Mouse (Mus musculus): Measurements from ENCODE around the gene Ptprc. TPM values are rescaled to one million over a fixed set of nuclear protein-coding genes. Genes with fewer than 3 reads are reported as not detected.

Ptprc gene
- polyA plus RNA-seq, 1 experiment: 1.1 TPM

DNA sequence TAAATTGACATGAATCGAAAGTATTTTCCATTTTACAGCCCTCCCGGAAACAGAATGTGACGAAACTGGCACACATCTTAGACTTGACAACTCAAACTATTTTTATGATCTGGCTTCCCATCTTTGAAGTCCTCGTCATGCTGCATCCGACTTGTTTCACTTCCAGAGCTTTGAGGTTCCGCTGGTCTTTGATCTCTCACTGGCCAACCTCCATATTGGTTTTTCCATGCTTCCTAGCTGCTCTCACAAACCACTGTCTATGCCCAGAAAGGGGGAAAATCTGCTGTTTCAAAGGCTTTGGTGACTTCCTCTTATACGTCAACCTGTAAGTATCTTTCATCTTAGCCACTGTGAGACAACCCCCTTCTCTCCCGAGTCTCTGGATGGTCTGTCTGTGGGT, 12.9 kb downstream of the Ptprc start:
- Histone ChIP-seq H3K4me1 (ENCODE audit: control insufficient read depth, insufficient read depth, low read length) (no peaks in the 10 kb centered on the region), H3K27me3 (ENCODE audit: control insufficient read depth, insufficient read depth, low read length) (no peaks in the 10 kb centered on the region), H3K4me3 (replicated peaks; ENCODE audit: insufficient read depth, low read depth, low read length) (no peak overlapping the region), H3K27ac (ENCODE audit: insufficient read depth, low read length) (no peak overlapping the region)
- no peak for DNase-seq
- TF ChIP-seq POLR2A (IDR thresholded peaks at IDR 0.05; ENCODE audit: borderline replicate concordance, insufficient read depth, low read length) (no peak), CTCF (IDR thresholded peaks at IDR 0.05; ENCODE audit: borderline replicate concordance, insufficient read depth, low read depth, low read length) (no peak)
- WGBS: 86% methylated on average over 8 of the region's 8 CpGs

DNA sequence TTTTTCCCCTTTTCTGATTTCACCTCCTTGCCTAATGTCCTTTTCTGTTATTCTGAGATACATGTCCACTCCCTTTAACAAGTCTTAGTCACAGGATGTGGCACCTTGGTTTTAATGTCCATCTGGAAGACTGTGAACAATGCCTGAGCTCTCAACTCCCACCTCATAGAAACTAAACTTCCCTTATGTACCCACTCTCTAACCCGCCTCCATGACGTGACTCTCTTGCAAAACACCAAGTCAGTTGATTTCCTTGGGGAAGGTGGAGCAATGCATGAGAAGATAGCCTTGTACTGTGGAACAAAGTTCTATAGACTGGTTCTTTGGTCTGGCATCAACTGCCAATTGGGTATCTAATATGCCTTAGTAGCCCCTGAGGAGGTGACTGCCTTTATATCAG, 16.6 kb downstream of the Ptprc start:
- H3K27me3 ChIP-seq (ENCODE audit: control insufficient read depth, insufficient read depth, low read length): no peaks in the 10 kb centered on the region
- WGBS: 85% methylated on average over 2 of the region's 2 CpGs
- no peak overlapping the region for H3K27ac ChIP-seq (ENCODE audit: insufficient read depth, low read length)
- no peak overlapping the region for H3K4me3 ChIP-seq (replicated peaks; ENCODE audit: insufficient read depth, low read depth, low read length)
- DNase-seq: no peak
- TF ChIP-seq POLR2A (IDR thresholded peaks at IDR 0.05; ENCODE audit: borderline replicate concordance, insufficient read depth, low read length) (no peak), CTCF (IDR thresholded peaks at IDR 0.05; ENCODE audit: borderline replicate concordance, insufficient read depth, low read depth, low read length) (no peak)
- H3K4me1 ChIP-seq (ENCODE audit: control insufficient read depth, insufficient read depth, low read length): no peaks in the 10 kb centered on the region

- no peak for DNase-seq
- H3K27ac ChIP-seq (ENCODE audit: insufficient read depth, low read length): no peak overlapping the region
- H3K4me1 ChIP-seq (ENCODE audit: control insufficient read depth, insufficient read depth, low read length): no peaks in the 10 kb centered on the region
- TF ChIP-seq POLR2A (IDR thresholded peaks at IDR 0.05; ENCODE audit: borderline replicate concordance, insufficient read depth, low read length): no peak
- TF ChIP-seq CTCF (IDR thresholded peaks at IDR 0.05; ENCODE audit: borderline replicate concordance, insufficient read depth, low read depth, low read length): no peak
- H3K27me3 ChIP-seq (ENCODE audit: control insufficient read depth, insufficient read depth, low read length): no peaks in the 10 kb centered on the region
- WGBS: 17% methylated on average over 3 of the region's 3 CpGs
- H3K4me3 ChIP-seq (replicated peaks; ENCODE audit: insufficient read depth, low read depth, low read length): no peak overlapping the region
Observed at GRCm38 (mm10) chr1:138158236-138158635, 17.3 kb downstream of the Ptprc start.

DNA sequence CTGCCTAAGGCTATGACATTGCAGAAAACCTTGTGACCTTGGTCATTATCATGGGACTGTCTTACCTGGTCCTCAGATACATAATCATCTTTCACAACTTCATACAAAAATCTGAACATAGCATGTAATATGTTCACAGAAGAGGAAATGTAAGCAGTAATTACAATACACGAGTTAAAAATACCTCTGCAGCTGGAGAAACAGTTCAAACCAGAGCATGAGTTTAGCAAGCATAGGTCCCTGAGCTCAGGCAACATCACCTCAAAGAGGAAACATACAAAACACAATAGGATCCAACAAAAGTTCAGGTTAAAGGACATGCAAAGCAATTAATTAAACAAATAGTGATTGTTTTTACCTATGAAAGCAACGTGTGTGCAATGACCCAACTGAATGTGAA, 17.8 kb downstream of the Ptprc start:
- H3K4me1 ChIP-seq (ENCODE audit: control insufficient read depth, insufficient read depth, low read length): no peaks in the 10 kb centered on the region
- H3K4me3 ChIP-seq (replicated peaks; ENCODE audit: insufficient read depth, low read depth, low read length): no peak overlapping the region
- no peaks in the 10 kb centered on the region for H3K27me3 ChIP-seq (ENCODE audit: control insufficient read depth, insufficient read depth, low read length)
- 76% methylated on average over 2 of the region's 2 CpGs for WGBS
- TF ChIP-seq CTCF (IDR thresholded peaks at IDR 0.05; ENCODE audit: borderline replicate concordance, insufficient read depth, low read depth, low read length) (no peak), POLR2A (IDR thresholded peaks at IDR 0.05; ENCODE audit: borderline replicate concordance, insufficient read depth, low read length) (no peak)
- no peak overlapping the region for H3K27ac ChIP-seq (ENCODE audit: insufficient read depth, low read length)
- no peak for DNase-seq

GRCm38 (mm10) chr1:138157008-138157407, 18.5 kb downstream of the Ptprc start:
- 95% methylated on average over 3 of the region's 3 CpGs for WGBS
- TF ChIP-seq CTCF (IDR thresholded peaks at IDR 0.05; ENCODE audit: borderline replicate concordance, insufficient read depth, low read depth, low read length) (no peak), POLR2A (IDR thresholded peaks at IDR 0.05; ENCODE audit: borderline replicate concordance, insufficient read depth, low read length) (no peak)
- Histone ChIP-seq H3K27ac (ENCODE audit: insufficient read depth, low read length) (no peak overlapping the region), H3K27me3 (ENCODE audit: control insufficient read depth, insufficient read depth, low read length) (no peaks in the 10 kb centered on the region), H3K4me1 (ENCODE audit: control insufficient read depth, insufficient read depth, low read length) (no peaks in the 10 kb centered on the region), H3K4me3 (replicated peaks; ENCODE audit: insufficient read depth, low read depth, low read length) (no peak overlapping the region)
- DNase-seq: no peak

- Histone ChIP-seq H3K4me1 (ENCODE audit: control insufficient read depth, insufficient read depth, low read length) (no peaks in the 10 kb centered on the region), H3K27ac (ENCODE audit: insufficient read depth, low read length) (no peak overlapping the region), H3K4me3 (replicated peaks; ENCODE audit: insufficient read depth, low read depth, low read length) (no peak overlapping the region), H3K27me3 (ENCODE audit: control insufficient read depth, insufficient read depth, low read length) (no peaks in the 10 kb centered on the region)
- no peak for DNase-seq
- 8% methylated on average over 1 of the region's 1 CpGs for WGBS
- TF ChIP-seq POLR2A (IDR thresholded peaks at IDR 0.05; ENCODE audit: borderline replicate concordance, insufficient read depth, low read length) (no peak), CTCF (IDR thresholded peaks at IDR 0.05; ENCODE audit: borderline replicate concordance, insufficient read depth, low read depth, low read length) (no peak)
Observed at GRCm38 (mm10) chr1:138154185-138154785, 21.2 kb downstream of the Ptprc start.

DNA sequence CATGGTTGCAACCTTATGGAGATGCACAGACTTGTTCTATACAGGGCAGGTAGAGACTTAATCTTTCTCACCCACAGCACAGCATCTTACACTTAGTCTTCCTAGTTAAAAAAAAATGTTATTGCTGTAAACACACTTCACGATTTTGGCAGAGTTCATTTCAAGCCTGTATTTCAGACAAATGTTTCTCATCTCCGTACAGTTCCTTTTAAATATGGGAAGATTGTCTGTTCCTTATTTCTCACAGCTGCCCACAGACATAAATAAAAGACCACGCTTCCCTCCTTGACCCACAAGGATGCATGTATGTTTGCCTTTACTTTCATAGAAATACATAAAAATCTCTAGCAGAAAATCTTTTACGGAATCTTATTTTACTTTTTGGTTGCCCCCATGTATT, 22.4 kb downstream of the Ptprc start:
- no peaks in the 10 kb centered on the region for H3K4me1 ChIP-seq (ENCODE audit: control insufficient read depth, insufficient read depth, low read length)
- H3K27ac ChIP-seq (ENCODE audit: insufficient read depth, low read length): no peak overlapping the region
- DNase-seq: no peak
- no peaks in the 10 kb centered on the region for H3K27me3 ChIP-seq (ENCODE audit: control insufficient read depth, insufficient read depth, low read length)
- no peak overlapping the region for H3K4me3 ChIP-seq (replicated peaks; ENCODE audit: insufficient read depth, low read depth, low read length)
- 95% methylated on average over 4 of the region's 4 CpGs for WGBS
- no peak for TF ChIP-seq POLR2A (IDR thresholded peaks at IDR 0.05; ENCODE audit: borderline replicate concordance, insufficient read depth, low read length)
- no peak for TF ChIP-seq CTCF (IDR thresholded peaks at IDR 0.05; ENCODE audit: borderline replicate concordance, insufficient read depth, low read depth, low read length)

DNA sequence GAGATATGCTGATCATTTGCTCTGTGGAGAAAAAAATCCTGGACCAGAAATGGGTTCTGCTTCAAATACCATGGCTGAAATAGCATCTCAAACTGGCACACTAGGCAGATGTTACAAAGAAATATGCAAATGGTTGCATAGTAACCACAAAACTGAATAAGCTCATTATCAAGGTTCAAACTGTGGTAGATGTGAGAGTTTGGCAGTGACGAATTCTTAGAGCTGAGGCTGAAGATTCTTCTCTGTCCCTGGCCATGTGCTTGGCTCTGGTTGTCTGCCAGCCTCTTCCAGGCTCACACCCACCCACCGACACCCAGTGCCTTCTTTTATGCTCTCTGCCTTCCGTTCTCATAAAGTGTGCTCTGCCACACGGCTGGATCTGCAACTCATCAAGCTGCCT, 26.7 kb downstream of the Ptprc start:
- no peaks in the 10 kb centered on the region for H3K4me1 ChIP-seq (ENCODE audit: control insufficient read depth, insufficient read depth, low read length)
- TF ChIP-seq POLR2A (IDR thresholded peaks at IDR 0.05; ENCODE audit: borderline replicate concordance, insufficient read depth, low read length) (no peak), CTCF (IDR thresholded peaks at IDR 0.05; ENCODE audit: borderline replicate concordance, insufficient read depth, low read depth, low read length) (no peak)
- no peak overlapping the region for H3K4me3 ChIP-seq (replicated peaks; ENCODE audit: insufficient read depth, low read depth, low read length)
- no peak overlapping the region for H3K27ac ChIP-seq (ENCODE audit: insufficient read depth, low read length)
- 11% methylated on average over 4 of the region's 4 CpGs for WGBS
- no peaks in the 10 kb centered on the region; the same call in 1 of the 2 replicates for H3K27me3 ChIP-seq (ENCODE audit: control insufficient read depth, insufficient read depth, low read length)
- DNase-seq: no peak
